Mouse (Mus musculus): ENCODE measurements around the gene Isoc2b. TPM values are rescaled to one million over a fixed set of nuclear protein-coding genes. Genes with fewer than 3 reads are reported as not detected.
"Not testable (repeated sequence)": the region's sequence is repeated elsewhere in the genome, so short reads cannot be mapped to it uniquely, and the experiment has no call there.

Gene Isoc2b
- polyA plus RNA-seq, 1 experiment from 2014 or later, result 4.2 TPM

DNA sequence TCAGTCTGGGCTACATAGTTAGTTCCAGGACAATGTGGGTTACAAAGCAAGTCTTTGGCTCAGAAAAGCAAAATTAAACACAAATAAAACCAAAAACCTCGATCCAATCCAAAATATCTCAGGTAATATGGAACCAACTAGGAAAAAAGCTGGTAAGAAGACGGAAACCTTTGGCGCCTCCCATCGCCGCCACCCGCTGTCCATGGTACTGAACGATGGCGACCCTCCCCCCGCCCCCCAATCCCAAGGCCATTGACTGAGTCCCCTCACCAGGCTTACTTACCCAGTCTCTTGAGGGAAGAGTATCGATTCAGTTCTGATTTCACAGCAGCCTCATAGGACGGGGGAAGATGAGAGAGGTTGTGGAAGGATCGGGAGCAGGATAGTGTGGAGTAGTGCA, 39.6 kb downstream of the Isoc2b start:
- no peaks in the 10 kb centered on the region for H3K9me3 ChIP-seq
- H3K4me1 ChIP-seq (replicated peaks), result no peaks in the 10 kb centered on the region
- no peak overlapping the region for H3K4me3 ChIP-seq (replicated peaks)
- H3K4me2 ChIP-seq, result no peak overlapping the region
- no peak overlapping the region for H3K27ac ChIP-seq
- WGBS, result 7% methylated on average over 12 of the region's 12 CpGs
- H3K27me3 ChIP-seq, result peaks cover 57% of the 10 kb centered on the region
- no peak overlapping the region for H3K9ac ChIP-seq (replicated peaks)
- H3K36me3 ChIP-seq, result no peaks in the 10 kb centered on the region
- no peak for ATAC-seq (ENCODE audit: insufficient number of reproducible peaks, insufficient read depth, low FRiP score, low TSS enrichment, low read depth)

DNA sequence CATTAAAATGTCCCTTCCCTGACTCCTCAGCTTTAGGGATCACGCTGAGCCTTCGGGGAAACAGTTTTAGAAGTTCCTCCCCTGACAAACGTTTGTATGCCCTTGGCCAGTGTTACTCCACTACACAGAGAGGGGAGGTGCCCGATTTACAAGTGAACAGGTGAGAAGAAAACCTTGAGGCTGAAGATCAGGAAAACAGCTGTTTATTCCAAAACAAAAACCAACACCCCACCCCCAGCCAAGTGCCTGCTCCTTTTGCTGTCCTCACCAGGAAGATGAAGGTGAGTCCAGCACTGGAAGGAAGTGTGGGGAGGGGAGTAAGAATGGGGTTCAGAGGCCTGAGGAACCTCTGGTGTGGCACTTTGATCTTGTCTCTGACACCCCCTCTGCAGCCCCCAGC, 44.7 kb downstream of the Isoc2b start:
- Histone ChIP-seq H3K27me3 (peaks cover 9% of the 10 kb centered on the region), H3K4me2 (no peak overlapping the region), H3K36me3 (no peaks in the 10 kb centered on the region), H3K9ac (replicated peaks) (no peak overlapping the region), H3K4me1 (replicated peaks) (0 out of 2 replicates have a peak, but pooled peaks cover 3% of the 10 kb centered on the region), H3K4me3 (replicated peaks) (no peak overlapping the region), H3K27ac (no peak overlapping the region), H3K9me3 (no peaks in the 10 kb centered on the region)
- 40% methylated on average over 4 of the region's 4 CpGs for WGBS
- ATAC-seq (ENCODE audit: insufficient number of reproducible peaks, insufficient read depth, low FRiP score, low TSS enrichment, low read depth), result no peak

DNA sequence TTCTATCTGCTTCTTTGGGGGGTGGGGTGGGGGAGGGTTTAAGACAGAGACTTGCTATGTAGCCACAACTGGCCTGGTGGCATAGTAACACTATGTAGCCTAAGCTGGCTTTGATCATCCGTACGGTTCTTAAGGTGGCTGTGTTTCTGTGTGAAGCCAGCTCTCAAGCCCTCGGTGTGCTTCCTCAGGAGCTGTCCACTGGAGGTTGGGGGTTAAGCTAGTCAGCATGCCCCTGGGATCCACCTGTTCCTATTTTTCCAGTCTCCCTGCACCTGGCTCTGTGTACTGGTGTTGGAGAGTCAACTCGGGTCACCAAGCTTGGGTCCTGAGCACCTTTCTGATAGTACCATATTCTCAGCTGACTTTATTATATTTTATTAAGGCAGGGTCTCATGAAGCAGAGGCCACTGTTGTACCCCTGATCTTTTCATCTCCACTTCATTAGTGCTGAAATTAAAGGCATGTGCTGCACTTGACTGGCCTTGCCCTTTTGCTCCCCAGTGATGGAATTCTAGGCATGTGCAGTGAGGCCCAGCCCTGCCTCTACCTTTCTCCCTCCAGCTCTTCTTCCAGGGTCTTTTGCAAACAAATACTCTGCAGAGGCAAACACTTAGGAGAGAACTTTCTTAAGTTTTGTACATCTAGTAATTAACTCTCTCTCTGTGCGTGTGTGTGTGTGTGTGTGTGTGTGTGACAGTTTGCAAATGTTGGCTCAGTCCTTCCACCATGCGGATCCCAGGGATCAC, 47.7 kb downstream of the Isoc2b start:
- Histone ChIP-seq H3K9me3 (no peaks in the 10 kb centered on the region), H3K4me3 (replicated peaks) (no peak overlapping the region), H3K36me3 (no peaks in the 10 kb centered on the region), H3K9ac (replicated peaks) (no peak overlapping the region), H3K27me3 (no peaks in the 10 kb centered on the region), H3K4me2 (no peak overlapping the region), H3K4me1 (replicated peaks) (0 out of 2 replicates have a peak, but pooled peaks cover 3% of the 10 kb centered on the region), H3K27ac (no peak overlapping the region)
- ATAC-seq (ENCODE audit: insufficient number of reproducible peaks, insufficient read depth, low FRiP score, low TSS enrichment, low read depth), result no peak
- WGBS, result 58% methylated on average over 6 of the region's 6 CpGs

DNA sequence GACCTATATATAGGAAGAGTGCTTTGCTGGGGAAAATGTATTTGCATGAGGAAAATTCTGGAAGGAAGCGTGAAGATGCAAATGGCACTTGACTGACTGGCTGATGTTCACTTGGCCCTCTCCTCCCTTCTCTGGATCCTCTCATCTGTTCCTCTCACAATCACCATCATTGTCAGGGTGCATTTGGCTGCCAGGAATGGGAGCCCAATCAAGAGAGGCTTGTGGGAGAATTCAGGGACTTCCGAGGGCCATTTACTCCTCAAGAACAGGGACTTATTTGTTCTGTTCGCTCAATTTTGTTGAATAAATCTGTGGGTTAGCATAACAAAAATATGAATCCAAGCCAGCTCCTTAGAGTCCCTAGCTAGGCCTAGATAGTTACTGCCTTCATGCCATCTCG, 48.4 kb downstream of the Isoc2b start:
- no peak overlapping the region for H3K4me3 ChIP-seq (replicated peaks)
- H3K36me3 ChIP-seq, result no peaks in the 10 kb centered on the region
- no peak for ATAC-seq (ENCODE audit: insufficient number of reproducible peaks, insufficient read depth, low FRiP score, low TSS enrichment, low read depth)
- 86% methylated on average over 4 of the region's 4 CpGs for WGBS
- no peak overlapping the region for H3K27ac ChIP-seq
- H3K27me3 ChIP-seq, result no peaks in the 10 kb centered on the region
- no peak overlapping the region for H3K4me2 ChIP-seq
- H3K4me1 ChIP-seq (replicated peaks), result 0 out of 2 replicates have a peak, but pooled peaks cover 3% of the 10 kb centered on the region
- no peaks in the 10 kb centered on the region for H3K9me3 ChIP-seq
- H3K9ac ChIP-seq (replicated peaks), result no peak overlapping the region

DNA sequence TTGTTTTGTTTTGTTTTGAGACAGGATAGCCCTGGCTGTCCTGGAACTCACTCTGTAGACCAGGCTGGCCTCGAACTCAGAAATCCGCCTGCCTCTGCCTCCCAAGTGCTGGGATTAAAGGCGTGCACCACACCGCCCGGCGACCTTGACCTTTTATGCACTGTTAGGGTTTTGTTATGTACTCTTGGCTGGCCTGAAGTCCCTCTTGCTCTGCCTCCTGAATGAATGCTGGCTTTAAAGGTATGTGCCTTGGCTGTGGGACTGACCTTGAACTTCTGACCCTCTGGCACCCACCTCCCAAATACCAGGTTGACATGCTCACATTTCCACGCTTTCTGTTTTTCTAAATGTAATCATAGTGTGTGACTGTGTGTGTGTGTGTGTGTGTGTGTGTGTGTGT, 49.1 kb downstream of the Isoc2b start:
- not testable (repeated sequence) for ATAC-seq (ENCODE audit: insufficient number of reproducible peaks, insufficient read depth, low FRiP score, low TSS enrichment, low read depth); H3K4me1 ChIP-seq (replicated peaks); H3K36me3 ChIP-seq; H3K27me3 ChIP-seq; H3K4me3 ChIP-seq (replicated peaks); H3K4me2 ChIP-seq; H3K27ac ChIP-seq; H3K9ac ChIP-seq (replicated peaks); H3K9me3 ChIP-seq
- WGBS, result 91% methylated on average over 7 of the region's 7 CpGs

DNA sequence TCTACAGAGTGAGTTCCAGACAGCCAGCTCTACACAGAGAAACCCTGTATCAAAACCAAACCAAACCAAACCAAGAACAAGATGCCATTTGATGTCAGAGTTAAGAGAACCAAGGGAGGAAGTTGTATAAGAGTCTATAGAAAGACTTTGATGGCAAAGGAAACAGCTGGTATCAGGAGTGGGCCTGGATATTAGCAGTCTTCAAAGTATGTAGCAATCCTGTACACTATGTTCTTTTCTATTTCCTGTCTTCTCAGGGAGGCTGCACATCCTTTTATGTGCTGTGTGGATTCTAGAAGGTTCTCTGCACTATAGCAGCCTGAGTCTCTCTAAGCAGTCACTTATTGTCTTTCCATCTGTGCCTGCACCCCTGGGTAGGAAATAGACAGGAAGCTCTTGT, 53.5 kb downstream of the Isoc2b start:
- no peaks in the 10 kb centered on the region for H3K36me3 ChIP-seq

DNA sequence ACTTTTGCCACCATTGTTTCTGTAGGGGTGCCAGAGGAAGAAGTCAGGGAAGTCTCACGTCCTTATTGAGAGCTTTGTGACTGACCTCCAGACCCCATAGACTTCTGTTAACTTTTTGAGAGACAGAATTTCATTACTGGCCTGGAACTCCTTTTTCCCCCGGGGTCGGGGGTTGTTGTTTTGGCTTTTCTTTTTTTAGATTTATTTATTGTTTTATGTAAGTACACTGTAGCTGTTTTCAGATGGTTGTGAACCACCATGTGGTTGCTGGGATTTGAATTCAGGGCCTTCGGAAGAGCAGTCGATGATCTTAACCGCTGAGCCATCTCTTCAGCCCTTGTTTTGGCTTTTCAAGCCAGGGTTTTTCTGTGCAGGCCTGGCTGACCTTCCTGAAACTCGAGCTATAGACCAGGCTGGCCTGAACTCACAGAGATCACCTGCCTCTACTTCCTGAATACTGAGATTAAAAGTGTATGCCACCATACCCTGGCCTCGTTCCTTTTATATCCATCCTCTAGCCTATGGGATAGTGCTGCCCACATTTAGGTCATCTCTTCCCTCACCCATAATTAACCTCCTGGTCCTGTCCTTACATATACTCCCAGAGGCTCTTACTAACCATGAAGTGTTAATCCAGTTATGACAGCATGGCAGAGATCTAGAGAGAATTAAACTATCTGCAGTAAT, 56.8 kb downstream of the Isoc2b start:
- ATAC-seq (ENCODE audit: insufficient number of reproducible peaks, insufficient read depth, low FRiP score, low TSS enrichment, low read depth), result no peak
- peak overlapping the region; percentile 54 for H3K4me2 ChIP-seq
- 30% methylated on average over 8 of the region's 8 CpGs for WGBS

More for the DNA sequence above, 53.5 kb downstream of the Isoc2b start:
- no peaks in the 10 kb centered on the region for H3K4me1 ChIP-seq (replicated peaks)
- ATAC-seq (ENCODE audit: insufficient number of reproducible peaks, insufficient read depth, low FRiP score, low TSS enrichment, low read depth), result no peak
- no peak overlapping the region for H3K9ac ChIP-seq (replicated peaks)
- no peak overlapping the region for H3K27ac ChIP-seq
- H3K4me3 ChIP-seq (replicated peaks), result no peak overlapping the region
- no peaks in the 10 kb centered on the region for H3K9me3 ChIP-seq
- H3K27me3 ChIP-seq, result no peaks in the 10 kb centered on the region
- H3K4me2 ChIP-seq, result no peak overlapping the region

DNA sequence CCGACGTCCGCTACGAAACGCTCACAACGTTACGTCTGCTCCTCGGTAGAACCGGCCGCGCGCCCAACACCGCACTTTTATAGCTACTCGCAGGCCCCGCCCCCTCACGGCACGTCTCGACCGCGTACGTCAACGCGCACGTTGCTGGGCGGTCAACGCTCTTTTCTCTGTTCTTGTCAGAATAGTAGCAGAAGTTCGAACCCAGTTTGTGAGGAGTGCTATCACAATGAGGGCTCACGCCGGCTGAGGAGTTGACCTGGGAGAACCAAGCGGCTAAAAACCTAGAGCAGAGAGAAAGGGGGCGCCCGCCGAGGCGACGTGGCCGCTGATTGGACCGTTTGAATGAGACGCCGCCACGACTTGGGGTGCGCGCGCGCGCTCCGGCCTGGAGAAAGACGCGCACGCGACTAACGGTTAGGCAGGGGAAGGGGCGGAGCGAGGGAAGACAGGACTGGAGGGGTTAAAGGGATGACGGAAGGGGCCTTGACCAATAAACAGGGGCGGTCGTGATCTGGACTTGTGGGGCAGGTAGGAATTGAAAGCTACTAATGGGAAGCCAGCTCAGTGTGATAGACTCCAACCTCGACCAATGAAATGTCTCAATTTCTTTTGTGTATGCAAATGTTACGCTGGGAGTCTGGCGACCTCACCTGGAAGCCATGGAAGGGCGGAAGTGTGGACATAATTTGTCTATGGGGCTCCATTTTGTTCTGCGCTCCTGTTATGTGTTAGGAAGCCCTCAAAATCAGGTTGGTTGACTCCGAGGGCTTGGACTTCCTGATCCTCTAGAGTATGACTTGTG, 57.6 kb downstream of the Isoc2b start, which contains the start of gene Ube2s:
Gene Ube2s (minus strand): TSS at position 288 of the 802 bp plus-strand sequence.
- Histone ChIP-seq H3K36me3 (peaks cover 34% of the 10 kb centered on the region), H3K4me2 (peak within 1 kb of the TSS; percentile 86), H3K27me3 (no peaks in the 10 kb centered on the region), H3K27ac (peak within 1 kb of the TSS; percentile 95), H3K4me1 (replicated peaks) (peaks cover 22% of the 10 kb centered on the region), H3K4me3 (replicated peaks) (peak within 1 kb of the TSS; percentile 99), H3K9me3 (no peaks in the 10 kb centered on the region), H3K9ac (replicated peaks) (peak within 1 kb of the TSS; percentile 99)
- WGBS, result under 1% methylated on average over 62 of the region's 62 CpGs
- ATAC-seq (ENCODE audit: insufficient number of reproducible peaks, insufficient read depth, low FRiP score, low TSS enrichment, low read depth), result peak; percentile 99

More for the DNA sequence above, 56.8 kb downstream of the Isoc2b start:
- Histone ChIP-seq H3K9me3 (no peaks in the 10 kb centered on the region), H3K4me3 (replicated peaks) (peak overlapping the region; percentile 99), H3K27ac (peak overlapping the region; percentile 89), H3K4me1 (replicated peaks) (peaks cover 22% of the 10 kb centered on the region), H3K36me3 (peaks cover 29% of the 10 kb centered on the region), H3K9ac (replicated peaks) (peak overlapping the region; percentile 44), H3K27me3 (no peaks in the 10 kb centered on the region)

DNA sequence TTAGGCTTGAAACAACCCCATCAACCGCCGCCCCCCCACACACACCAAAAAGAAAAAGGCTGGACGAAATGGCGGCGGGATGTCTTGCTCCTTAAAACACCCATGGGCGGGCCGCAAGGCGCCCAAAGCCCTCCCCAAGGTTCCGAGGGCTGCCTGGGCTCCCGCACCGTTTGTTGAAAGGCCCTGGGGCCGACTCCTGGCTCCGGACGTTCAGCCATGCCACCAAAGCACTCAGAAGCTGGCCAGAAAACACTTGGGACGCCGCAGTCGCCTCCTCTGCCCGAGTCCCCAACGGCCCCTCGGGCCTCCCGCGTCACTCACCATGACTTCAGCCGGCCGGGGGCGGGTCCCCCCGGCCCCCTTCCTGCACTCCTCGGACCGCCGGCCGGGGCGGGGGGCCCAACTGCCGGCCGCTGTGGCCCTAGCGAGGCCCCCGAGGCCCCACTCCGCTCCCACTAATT, 58.2 kb downstream of the Isoc2b start:
- Histone ChIP-seq H3K4me2 (peak overlapping the region; percentile 86), H3K9me3 (no peaks in the 10 kb centered on the region), H3K4me3 (replicated peaks) (peak overlapping the region; percentile 99), H3K27me3 (no peaks in the 10 kb centered on the region), H3K36me3 (peaks cover 40% of the 10 kb centered on the region), H3K27ac (peak overlapping the region; percentile 95), H3K9ac (replicated peaks) (peak overlapping the region; percentile 99), H3K4me1 (replicated peaks) (peaks cover 22% of the 10 kb centered on the region)
- ATAC-seq (ENCODE audit: insufficient number of reproducible peaks, insufficient read depth, low FRiP score, low TSS enrichment, low read depth), result no peak
- 1% methylated on average over 33 of the region's 36 CpGs for WGBS

DNA sequence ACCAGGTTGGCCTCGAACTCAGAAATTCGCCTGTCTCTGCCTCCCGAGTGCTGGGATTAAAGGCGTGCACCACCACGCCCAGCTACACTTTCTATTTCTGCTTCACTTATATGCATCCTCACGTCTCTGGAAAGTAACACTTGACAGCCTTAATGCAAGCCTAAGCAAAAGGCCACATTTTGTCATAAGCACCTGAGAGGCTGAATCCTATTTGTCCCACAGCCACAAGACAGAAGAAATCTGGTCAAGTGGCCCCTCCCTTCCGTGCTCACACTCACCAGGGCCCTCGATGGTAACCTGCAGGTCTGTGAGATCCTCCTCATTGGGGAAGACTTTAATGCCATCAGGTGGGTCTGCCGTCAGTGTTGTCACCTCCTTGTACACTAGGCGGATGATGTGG, 58.9 kb downstream of the Isoc2b start:
- ATAC-seq (ENCODE audit: insufficient number of reproducible peaks, insufficient read depth, low FRiP score, low TSS enrichment, low read depth); H3K9me3 ChIP-seq; H3K27me3 ChIP-seq; H3K27ac ChIP-seq: not testable (repeated sequence)
- 46% methylated on average over 10 of the region's 10 CpGs for WGBS
- peaks cover 47% of the 10 kb centered on the region for H3K36me3 ChIP-seq
- H3K4me1 ChIP-seq (replicated peaks), result peaks cover 22% of the 10 kb centered on the region
- H3K4me3 ChIP-seq (replicated peaks), result peak overlapping the region; percentile 99
- H3K9ac ChIP-seq (replicated peaks), result peak overlapping the region; percentile 99
- H3K4me2 ChIP-seq, result peak overlapping the region; percentile 86

DNA sequence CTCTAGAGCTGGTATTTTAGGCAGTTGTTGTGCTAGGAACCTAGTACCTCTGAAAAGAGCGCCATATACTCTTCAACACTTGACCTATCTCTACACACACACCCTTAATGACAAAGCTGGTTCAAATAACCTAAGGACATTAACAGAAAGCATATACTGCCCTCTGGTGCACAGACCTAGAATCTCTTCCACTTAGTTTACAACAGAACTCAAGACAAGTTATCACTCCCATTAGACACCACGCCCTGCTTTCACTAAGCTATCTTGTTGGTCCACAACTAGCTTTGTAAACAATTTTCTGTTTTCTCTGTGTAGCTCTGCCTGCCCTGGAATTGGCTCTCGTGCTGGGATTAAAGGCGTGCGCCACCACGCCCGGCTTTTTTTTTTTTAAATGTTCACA, 63.3 kb downstream of the Isoc2b start:
- Histone ChIP-seq H3K9ac (replicated peaks) (no peak overlapping the region), H3K27me3 (no peaks in the 10 kb centered on the region), H3K4me1 (replicated peaks) (peaks cover 22% of the 10 kb centered on the region), H3K9me3 (no peaks in the 10 kb centered on the region), H3K27ac (no peak overlapping the region), H3K4me3 (replicated peaks) (no peak overlapping the region), H3K36me3 (peaks cover 68% of the 10 kb centered on the region), H3K4me2 (no peak overlapping the region)
- no peak for ATAC-seq (ENCODE audit: insufficient number of reproducible peaks, insufficient read depth, low FRiP score, low TSS enrichment, low read depth)
- 91% methylated on average over 7 of the region's 7 CpGs for WGBS
